Mouse (Mus musculus): ENCODE data around the gene A230050P20Rik.
"Not testable (repeated sequence)": the region's sequence is repeated elsewhere in the genome, so short reads cannot be mapped to it uniquely, and the experiment has no call there.

A230050P20Rik gene

GRCm38 (mm10) chr9:20868448-20869001 is at the start of gene A230050P20Rik:
A230050P20Rik (plus strand) TSS chr9:20868642.
- DNase-seq (ENCODE audit: low read depth): no peak

- no peak for DNase-seq (ENCODE audit: low read depth)
These were observed 48.4 kb upstream of the A230050P20Rik start for GRCm38 (mm10) chr9:20820001-20820400.

GRCm38 (mm10) chr9:20822821-20823220 is 45.6 kb upstream of the A230050P20Rik start:
- no peak for DNase-seq (ENCODE audit: low read depth)

- DNase-seq (ENCODE audit: low read depth): no peak
These were observed 42.7 kb upstream of the A230050P20Rik start for GRCm38 (mm10) chr9:20825781-20826180.

GRCm38 (mm10) chr9:20828127-20828526 is 40.3 kb upstream of the A230050P20Rik start:
- DNase-seq (ENCODE audit: low read depth): no peak

- DNase-seq (ENCODE audit: low read depth): peak; percentile 71
These were observed 37.4 kb upstream of the A230050P20Rik start for GRCm38 (mm10) chr9:20830901-20831643.

- no peak for DNase-seq (ENCODE audit: low read depth)
These were observed 33.6 kb upstream of the A230050P20Rik start for GRCm38 (mm10) chr9:20834881-20835280.

- not testable (repeated sequence) for DNase-seq (ENCODE audit: low read depth)
These were observed 32.9 kb upstream of the A230050P20Rik start for GRCm38 (mm10) chr9:20835431-20835954.

GRCm38 (mm10) chr9:20837184-20837947 is 31.1 kb upstream of the A230050P20Rik start:
- no peak for DNase-seq (ENCODE audit: low read depth)

- no peak for DNase-seq (ENCODE audit: low read depth)
These were observed 29.5 kb upstream of the A230050P20Rik start for GRCm38 (mm10) chr9:20838931-20839330.

- peak; percentile 40 for DNase-seq (ENCODE audit: low read depth)
These were observed 26.2 kb upstream of the A230050P20Rik start for GRCm38 (mm10) chr9:20842211-20842610.

- peak; percentile 38 for DNase-seq (ENCODE audit: low read depth)
These were observed 25.8 kb upstream of the A230050P20Rik start for GRCm38 (mm10) chr9:20842670-20843069.

- no peak for DNase-seq (ENCODE audit: low read depth)
These were observed 18.3 kb upstream of the A230050P20Rik start for GRCm38 (mm10) chr9:20850179-20850578.

- DNase-seq (ENCODE audit: low read depth): peak; percentile 87
These were observed 11.3 kb upstream of the A230050P20Rik start for GRCm38 (mm10) chr9:20857131-20857530.

- peak; percentile 20 for DNase-seq (ENCODE audit: low read depth)
These were observed 8.5 kb upstream of the A230050P20Rik start for GRCm38 (mm10) chr9:20859926-20860325.

- peak; percentile 45 for DNase-seq (ENCODE audit: low read depth)
These were observed 6.6 kb upstream of the A230050P20Rik start for GRCm38 (mm10) chr9:20861821-20862220.

- DNase-seq (ENCODE audit: low read depth): no peak
These were observed 6.2 kb upstream of the A230050P20Rik start for GRCm38 (mm10) chr9:20862225-20862624.

- DNase-seq (ENCODE audit: low read depth): no peak
These were observed 1.6 kb upstream of the A230050P20Rik start for GRCm38 (mm10) chr9:20866879-20867278.

- no peak for DNase-seq (ENCODE audit: low read depth)
These were observed 804 bp downstream of the A230050P20Rik start for GRCm38 (mm10) chr9:20869246-20869645.

- no peak for DNase-seq (ENCODE audit: low read depth)
These were observed 2.0 kb downstream of the A230050P20Rik start for GRCm38 (mm10) chr9:20870211-20871173.

GRCm38 (mm10) chr9:20872991-20873390 is 4.5 kb downstream of the A230050P20Rik start:
- DNase-seq (ENCODE audit: low read depth): no peak

Data from 416B (cell line).